Mouse (Mus musculus) left cerebral cortex, postnatal 36 days (tissue): ENCODE measurements around the gene Stat4. TPM values are rescaled to one million over a fixed set of nuclear protein-coding genes. Genes with fewer than 3 reads are reported as not detected.

Experiments
- DNase-seq, 2 experiments: peaks; one replicate each; pipeline ENCODE4 v3.0.0; 2021 to 2022; ENCODE audit warnings: low spot score in 2 of 2, mixed read lengths in 1 of 2
- intact Hi-C: fragments of 180-260 bp; cut with DNase I; formaldehyde crosslinking; loops from one replicate; pipeline ENCODE4 v1.15.1; 2025
- total RNA-seq, 2 experiments: library from RNA; stranded (reverse); gene quantifications; 2 replicates each; pipeline ENCODE4 v1.2.3; 2021

Stat4 gene
- total RNA-seq, 2 experiments from 2014 or later = 4.2 to 5.0 TPM

DNA sequence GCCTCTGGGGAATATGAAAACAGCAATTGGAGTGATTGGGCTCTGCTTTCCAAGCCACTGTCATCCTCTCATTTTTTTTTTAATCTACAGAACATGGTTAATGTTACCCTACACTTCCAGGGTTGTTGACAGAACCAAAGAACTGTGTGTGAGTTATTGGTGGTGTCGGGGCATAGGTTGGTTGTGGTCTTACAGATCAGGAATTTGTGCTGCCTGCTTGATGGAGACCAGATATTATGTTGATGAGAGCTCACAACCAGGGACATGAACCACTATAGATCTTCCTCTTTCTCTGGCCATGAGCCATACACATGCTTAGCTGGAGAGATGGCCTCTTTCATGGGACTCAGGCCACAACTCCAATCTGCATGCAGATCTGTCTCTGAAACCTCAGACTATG lies 100.2 kb downstream of the Stat4 start:
- intact Hi-C loops = loop anchor here (5.0 kb wide), 2 partner anchors 80 to 440 kb away; no protein-coding TSS in a partner anchor
- no peak for DNase-seq

GRCm38 (mm10) chr1:52088634-52089033 lies 101.7 kb downstream of the Stat4 start:
- DNase-seq = no peak
- intact Hi-C loops = loop anchor here (5.0 kb wide), 2 partner anchors 81 to 441 kb away; no protein-coding TSS in a partner anchor

DNA sequence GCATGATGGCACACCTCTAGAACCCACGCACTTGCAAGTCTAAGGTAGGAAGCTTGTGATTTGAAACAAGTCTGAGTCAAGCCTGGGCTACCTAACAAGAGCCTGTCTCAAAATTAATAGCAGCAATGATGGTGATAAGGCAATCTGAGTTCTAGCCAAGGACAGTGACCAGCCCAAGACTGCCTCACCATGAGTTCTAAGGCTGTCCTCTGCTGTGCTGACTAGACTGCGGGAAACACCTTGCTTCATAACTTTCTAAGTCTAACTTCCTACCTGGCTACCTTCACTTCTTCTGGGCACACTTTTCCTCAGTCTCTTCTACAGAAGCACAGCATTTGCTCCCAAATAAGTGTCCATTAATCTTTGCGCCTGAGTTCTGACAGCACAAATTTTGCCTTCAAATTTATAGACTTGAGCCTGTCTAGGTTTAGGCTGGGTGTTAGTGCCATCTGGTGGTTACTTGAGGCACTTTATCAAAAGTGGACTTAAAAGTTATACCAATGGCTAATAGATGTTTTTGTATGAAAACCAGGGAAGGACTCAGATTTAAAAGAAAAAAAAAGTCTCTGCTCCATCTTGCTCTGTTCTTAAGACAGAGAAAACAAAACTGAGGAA lies 111.8 kb downstream of the Stat4 start:
- DNase-seq = no peak
- intact Hi-C loops = no loop called here

GRCm38 (mm10) chr1:52100496-52100895 lies 113.5 kb downstream of the Stat4 start:
- intact Hi-C loops = no loop called here
- no peak for DNase-seq

DNA sequence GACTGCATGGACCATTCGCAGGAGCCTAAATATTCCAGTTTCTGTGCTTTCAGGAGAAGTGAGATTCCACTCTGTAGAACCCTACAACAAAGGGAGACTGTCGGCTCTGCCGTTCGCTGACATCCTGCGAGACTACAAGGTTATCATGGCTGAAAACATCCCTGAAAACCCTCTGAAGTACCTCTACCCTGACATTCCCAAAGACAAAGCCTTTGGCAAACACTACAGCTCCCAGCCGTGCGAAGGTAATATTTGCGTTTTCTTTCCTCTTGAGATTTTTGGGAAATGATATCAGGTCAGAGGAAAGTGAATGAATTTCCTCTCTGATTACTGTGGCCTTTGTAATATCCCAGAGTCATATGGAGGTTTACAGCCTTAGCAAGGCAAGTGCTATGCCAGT lies 115.8 kb downstream of the Stat4 start:
- DNase-seq = no peak
- intact Hi-C loops = no loop called here

GRCm38 (mm10) chr1:52107206-52107605 lies 120.3 kb downstream of the Stat4 start:
- intact Hi-C loops = no loop called here
- no peak for DNase-seq

GRCm38 (mm10) chr1:52111217-52111616 lies 124.3 kb downstream of the Stat4 start:
- intact Hi-C loops = no loop called here
- DNase-seq = no peak

- no peak for DNase-seq
- intact Hi-C loops = no loop called here
These were observed 125.4 kb downstream of the Stat4 start for GRCm38 (mm10) chr1:52112301-52112700.

DNA sequence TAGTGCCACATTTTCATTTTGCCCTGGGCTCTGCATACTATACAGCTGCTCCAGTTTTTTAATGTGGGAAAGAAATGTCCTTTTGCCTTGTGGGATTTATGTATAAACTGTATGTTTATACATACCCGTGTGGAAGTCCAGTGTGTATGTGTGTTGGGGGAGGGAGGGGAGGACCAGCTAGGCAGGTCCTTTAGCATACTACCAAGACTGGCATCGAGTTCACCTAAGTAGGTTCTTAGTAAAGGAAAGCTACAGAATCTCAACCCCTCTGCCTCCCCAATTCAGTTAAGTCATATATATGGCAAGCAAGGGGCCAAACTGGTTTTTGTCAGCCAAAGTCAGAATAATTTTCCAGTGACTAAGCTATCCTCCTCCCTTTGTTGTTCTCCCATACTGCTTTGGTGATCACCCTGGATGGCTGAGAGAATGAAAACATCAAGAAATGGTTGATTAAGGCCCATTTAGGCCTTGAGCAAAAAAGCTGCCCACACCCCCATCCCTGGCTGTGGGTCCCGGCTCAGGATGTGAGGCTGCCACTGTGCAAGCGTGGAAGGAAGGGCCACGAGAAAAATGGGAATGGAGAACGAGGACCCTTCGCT lies 126.2 kb downstream of the Stat4 start:
- DNase-seq = no peak
- intact Hi-C loops = no loop called here

- DNase-seq = peak; percentile 99
- intact Hi-C loops = no loop called here
These were observed 126.7 kb downstream of the Stat4 start for GRCm38 (mm10) chr1:52113666-52114069.

DNA sequence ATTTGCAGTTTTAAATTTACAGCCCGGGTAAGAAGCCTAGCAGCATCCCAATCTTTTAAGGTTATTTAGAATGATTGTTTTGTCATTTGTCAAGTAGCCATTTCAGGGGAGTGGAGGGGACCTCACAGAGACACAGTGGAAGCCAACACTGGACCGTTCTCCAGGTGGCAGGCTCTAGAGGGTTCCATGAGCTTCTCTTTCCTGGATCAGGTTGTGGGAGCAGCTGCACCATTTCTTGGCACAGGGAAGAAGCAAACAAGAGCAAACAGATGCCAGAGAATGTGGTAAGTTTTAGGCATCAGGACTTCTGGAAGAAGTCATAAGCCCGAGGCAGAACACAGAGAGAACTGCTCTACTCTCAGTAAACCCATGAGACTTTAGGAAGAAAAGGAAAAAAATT lies 129.5 kb downstream of the Stat4 start:
- intact Hi-C loops = no loop called here

GRCm38 (mm10) chr1:52117777-52118176 lies 130.8 kb downstream of the Stat4 start:
- no peak for DNase-seq
- intact Hi-C loops = no loop called here

More for the DNA sequence above, 129.5 kb downstream of the Stat4 start:
- no peak for DNase-seq

DNA sequence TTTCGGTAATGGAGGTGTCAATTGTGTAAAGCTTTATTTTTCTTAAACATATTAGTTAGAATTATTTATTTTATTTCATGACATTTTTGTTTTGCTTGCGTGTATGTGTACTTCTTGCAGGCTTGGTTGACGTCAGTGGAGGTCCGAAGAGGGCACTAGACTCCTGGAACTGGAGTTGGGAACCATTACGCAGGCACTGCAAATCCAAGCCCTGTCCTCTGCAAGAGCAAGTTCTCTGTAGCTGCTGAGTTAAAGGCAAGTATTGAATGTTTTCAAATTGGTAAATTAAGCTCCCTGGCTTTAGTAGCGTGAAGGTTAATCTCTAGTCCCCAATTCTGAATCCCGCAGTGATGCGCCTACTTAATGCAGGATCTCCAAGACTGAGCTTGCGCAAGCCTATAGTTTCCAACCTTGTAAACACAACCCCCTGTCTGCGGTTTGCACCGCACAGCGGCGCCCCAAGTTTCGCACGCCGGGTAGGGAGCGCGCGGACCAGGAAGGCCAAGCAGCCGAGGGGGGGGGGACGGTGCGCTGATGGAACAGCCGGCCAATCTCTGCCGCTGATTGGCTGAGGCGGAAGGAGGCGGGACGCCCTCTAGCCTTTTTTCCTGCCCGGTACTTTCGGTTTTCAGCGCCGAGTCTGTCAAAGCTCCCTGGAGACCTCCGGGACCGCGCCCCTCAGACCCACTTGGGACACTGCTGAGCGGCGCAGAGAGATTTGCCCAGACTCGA lies 132.1 kb downstream of the Stat4 start, which contains the start of gene Stat1:
Gene Stat1, plus strand, starts transcription at position 581 of the 732 bp plus-strand sequence.
- intact Hi-C loops = no loop called here
- DNase-seq = peak; percentile 77 to 80

DNA sequence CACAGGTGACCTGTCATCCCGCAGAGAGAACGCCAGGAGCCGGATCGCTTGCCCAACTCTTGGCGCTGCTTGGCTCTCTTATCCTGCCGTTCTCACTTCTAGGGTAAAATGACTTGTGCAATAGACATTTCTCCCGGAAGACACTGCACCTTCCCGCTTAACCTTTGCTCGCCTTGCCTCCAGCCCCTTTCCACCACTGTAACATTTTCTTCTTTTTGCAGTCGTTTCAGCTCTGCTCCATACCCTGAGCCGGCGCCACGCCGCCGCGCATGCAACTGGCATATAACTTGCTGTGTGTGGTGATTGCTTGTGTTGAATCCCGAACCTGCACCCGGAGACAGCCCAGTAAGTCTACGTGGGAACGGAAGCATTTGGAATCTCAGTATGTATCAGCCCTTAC lies 132.7 kb downstream of the Stat4 start:
- intact Hi-C loops = no loop called here
- peak in 1 of 2 experiments; percentile 26 for DNase-seq

DNA sequence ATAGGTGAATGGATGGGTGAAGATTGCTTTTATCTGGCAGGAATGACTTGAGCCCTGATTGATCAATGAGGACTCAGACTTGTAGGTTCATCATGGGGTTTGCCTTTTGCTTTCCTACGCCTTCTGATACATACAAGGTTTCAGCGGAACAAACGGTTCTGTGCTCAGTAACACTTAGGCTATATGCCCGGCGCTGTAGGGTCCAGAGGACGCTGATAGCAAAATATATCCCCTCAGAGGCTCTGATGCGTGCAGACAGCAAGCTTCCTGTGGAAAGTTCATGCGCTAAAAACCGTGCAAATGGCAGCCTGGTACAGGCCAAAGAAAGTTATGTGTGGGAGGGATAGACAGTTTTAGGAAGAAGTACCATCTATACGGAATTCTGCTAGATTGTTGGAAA lies 133.2 kb downstream of the Stat4 start:
- intact Hi-C loops = no loop called here
- DNase-seq = no peak

GRCm38 (mm10) chr1:52121052-52121451 lies 134.1 kb downstream of the Stat4 start:
- intact Hi-C loops = no loop called here
- DNase-seq = no peak

GRCm38 (mm10) chr1:52124818-52125217 lies 137.9 kb downstream of the Stat4 start:
- intact Hi-C loops = no loop called here
- no peak for DNase-seq

DNA sequence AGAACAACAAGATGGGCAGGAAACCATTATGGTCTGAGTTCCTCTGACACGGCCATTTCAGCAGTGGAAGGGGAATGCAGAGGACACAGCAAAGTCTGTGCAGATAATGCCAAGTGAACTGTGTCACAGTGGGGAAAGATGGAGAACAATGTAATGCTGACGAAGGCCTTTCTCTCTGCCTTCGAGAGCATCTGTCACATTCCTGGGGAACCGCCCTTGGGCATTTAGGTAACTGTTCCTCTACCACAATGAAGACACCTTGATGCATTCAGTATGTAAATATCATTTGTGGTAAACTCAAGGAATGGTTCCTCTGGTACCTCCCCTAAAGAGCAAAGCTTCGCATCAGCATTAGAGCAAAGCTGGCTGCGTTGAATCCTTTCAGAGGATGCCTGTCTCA lies 140.4 kb downstream of the Stat4 start:
- intact Hi-C loops = no loop called here
- DNase-seq = no peak

DNA sequence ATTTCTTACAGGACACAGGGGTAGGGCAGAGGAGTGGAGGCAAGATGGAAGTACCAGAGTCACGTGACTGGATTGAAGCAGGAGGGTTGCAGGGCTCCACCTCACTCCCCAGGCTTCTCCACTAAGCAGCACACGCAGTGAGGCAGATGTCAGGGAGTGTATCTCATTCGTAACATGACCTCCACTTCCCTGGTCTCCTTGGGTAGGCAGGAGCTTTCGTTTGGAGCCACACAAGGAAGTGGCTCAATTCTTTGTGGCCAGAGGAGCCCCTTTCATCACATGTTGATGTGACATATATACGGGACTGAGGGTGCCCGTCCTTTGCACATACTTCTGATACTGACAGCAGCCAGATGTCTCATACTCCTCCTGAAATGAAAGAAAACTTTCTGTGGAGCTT lies 142.8 kb downstream of the Stat4 start:
- DNase-seq = no peak
- intact Hi-C loops = no loop called here

GRCm38 (mm10) chr1:52131787-52132377 lies 144.9 kb downstream of the Stat4 start:
- intact Hi-C loops = no loop called here
- DNase-seq = no peak
